Mouse (Mus musculus) forebrain, embryonic 15.5 days (tissue): Measurements from ENCODE around the gene Clec4g. TPM values are rescaled to one million over a fixed set of nuclear protein-coding genes. Genes with fewer than 3 reads are reported as not detected.
A peak's percentile ranks its signal among the peaks of the same experiment; 100 is the strongest.

Experiments used
- ATAC-seq: fragments of 200-750 bp; cut with Nextera tagmentation; replicated peaks from 2 replicates; pipeline ENCODE4 v1.8.0; 2017; ENCODE audit warnings: mild to moderate bottlenecking, moderate TSS enrichment, moderate library complexity
- H3K27ac ChIP-seq: fragments of 300-500 bp; sonication (generic); replicated peaks from 2 replicates; pipeline ENCODE4 v1.5.1; 2015; ENCODE audit warnings: mild to moderate bottlenecking, inconsistent platforms
- H3K27me3 ChIP-seq: fragments of 300-500 bp; sonication (generic); 2 replicates; pipeline ENCODE4 v1.6.1; 2015; ENCODE audit warnings: inconsistent platforms
- H3K36me3 ChIP-seq: fragments of 300-500 bp; sonication (generic); 2 replicates; pipeline ENCODE4 v1.6.1; 2015; ENCODE audit warnings: mild to moderate bottlenecking, inconsistent platforms
- H3K4me1 ChIP-seq: fragments of 300-500 bp; sonication (generic); 2 replicates; pipeline ENCODE4 v1.6.1; 2015; ENCODE audit warnings: inconsistent platforms
- H3K4me2 ChIP-seq: fragments of 300-500 bp; sonication (generic); replicated peaks from 2 replicates; pipeline ENCODE4 v1.6.1; 2015; ENCODE audit warnings: mild to moderate bottlenecking, inconsistent platforms
- H3K4me3 ChIP-seq: fragments of 300-500 bp; sonication (generic); 2 replicates; pipeline ENCODE4 v1.5.1; 2015; ENCODE audit warnings: mild to moderate bottlenecking, inconsistent platforms
- H3K9ac ChIP-seq: fragments of 300-500 bp; sonication (generic); replicated peaks from 2 replicates; pipeline ENCODE4 v1.6.1; 2015; ENCODE audit warnings: mild to moderate bottlenecking, inconsistent platforms
- H3K9me3 ChIP-seq: fragments of 300-500 bp; sonication (generic); 2 replicates; pipeline ENCODE4 v1.6.1; 2016; ENCODE audit warnings: inconsistent platforms
- WGBS: fragments of 180-500 bp; shearing (Covaris S2); methylation state at CpG from one replicate; pipeline ENCODE4 v1.1.7; 2015; ENCODE audit warnings: mixed read lengths; 5-methylcytosine and 5-hydroxymethylcytosine counted together
- polyA plus RNA-seq: library from polyadenylated mRNA; unstranded; fragments of >200 nt; fragmentation: Nextera tagmentation; extraction: Ambion mirVana; gene quantifications from 2 replicates; pipeline ENCODE4 v1.2.1, GENCODE M21; 2015

The Clec4g gene
- polyA plus RNA-seq, 1 experiment from 2014 or later: not detected

DNA sequence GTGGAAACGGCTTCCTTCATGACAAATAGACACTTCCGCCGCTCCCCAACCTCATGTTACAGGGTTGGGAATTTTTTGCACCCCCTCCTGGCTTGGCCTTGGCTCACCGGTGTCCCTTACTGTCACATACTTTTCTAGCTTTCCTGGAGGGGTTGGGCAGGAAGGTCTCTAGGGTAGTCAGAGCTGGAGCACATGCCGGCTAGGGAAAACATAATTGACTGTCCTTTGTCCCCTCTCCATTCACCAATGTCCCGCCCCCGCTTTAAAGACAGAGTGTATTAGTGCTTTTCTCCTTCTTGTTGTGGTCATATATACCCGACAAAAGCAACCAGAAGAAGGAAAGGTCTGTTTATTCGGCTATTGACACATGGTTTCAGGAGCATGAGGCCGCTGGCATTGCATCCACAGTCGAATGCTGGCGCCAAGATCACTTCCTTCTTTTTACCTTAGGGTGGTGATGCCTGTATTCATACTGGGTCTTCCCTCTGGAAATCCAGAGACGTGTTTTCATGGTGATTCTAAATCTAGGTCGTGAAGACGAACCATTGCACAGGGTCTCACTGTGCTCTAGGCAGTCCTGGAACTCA, 43.4 kb downstream of the Clec4g start:
- peak overlapping the region; percentile 86; the same call in 1 of the 2 replicates for H3K27ac ChIP-seq
- peak overlapping the region; percentile 99 for H3K4me3 ChIP-seq
- 1% methylated on average over 15 of the region's 15 CpGs for WGBS
- ATAC-seq: no peak
- peak overlapping the region; percentile 83 for H3K4me2 ChIP-seq
- peak overlapping the region; percentile 97 for H3K9ac ChIP-seq
- no peaks in the 10 kb centered on the region for H3K9me3 ChIP-seq
- no peaks in the 10 kb centered on the region for H3K27me3 ChIP-seq
- peaks cover 33% of the 10 kb centered on the region for H3K4me1 ChIP-seq
- peaks cover 28% of the 10 kb centered on the region for H3K36me3 ChIP-seq

DNA sequence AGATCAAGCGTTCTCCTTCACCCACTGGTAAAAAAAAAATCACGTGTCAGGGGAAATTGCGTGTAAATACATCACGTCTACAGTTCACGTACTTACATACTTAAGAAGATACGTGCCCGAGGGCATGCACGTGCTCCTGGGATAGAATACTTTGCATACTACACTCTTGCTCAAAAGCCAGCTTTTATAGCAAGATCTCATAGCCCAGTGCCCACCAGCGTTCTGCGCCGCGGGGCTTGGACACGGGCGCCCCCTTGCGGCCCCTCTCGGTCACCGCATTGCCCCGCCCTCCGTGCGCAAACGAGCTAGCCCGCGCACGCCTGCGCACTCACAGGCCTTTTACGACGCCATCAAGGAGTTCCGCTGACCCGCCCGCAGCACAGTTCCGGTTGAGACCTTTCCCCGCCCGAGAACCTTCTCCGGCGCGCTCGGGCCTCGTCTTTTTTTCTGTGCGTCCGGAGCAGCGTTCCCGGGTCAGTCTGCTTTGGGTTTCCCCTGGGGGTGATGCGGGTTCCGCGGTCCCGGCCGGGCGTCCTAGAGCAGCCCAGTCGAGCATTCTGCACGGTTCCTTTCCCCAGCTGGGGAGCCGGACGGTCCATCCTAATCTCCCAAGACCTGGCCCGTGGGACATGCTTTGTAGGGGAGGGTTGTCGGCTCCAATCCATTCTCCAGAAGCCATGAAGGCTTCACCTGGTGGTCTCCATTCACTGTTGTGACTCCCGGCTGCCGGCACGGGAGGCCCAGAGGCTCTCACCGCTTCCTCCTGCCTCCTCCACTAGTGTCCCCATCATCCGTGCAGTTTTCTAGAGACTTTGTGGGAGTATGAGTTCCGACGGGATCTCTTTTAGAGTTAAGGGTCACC, 44.1 kb downstream of the Clec4g start, which contains the start of gene Trappc5:
Gene Trappc5 (plus strand): TSS at position 169 of the 862 bp plus-strand sequence.
- H3K36me3 ChIP-seq: peaks cover 26% of the 10 kb centered on the region
- peak within 1 kb of the TSS; percentile 99 for H3K4me3 ChIP-seq
- H3K4me2 ChIP-seq: peak within 1 kb of the TSS; percentile 83
- WGBS: 1% methylated on average over 61 of the region's 61 CpGs
- H3K27ac ChIP-seq: peak within 1 kb of the TSS; percentile 86
- H3K9me3 ChIP-seq: no peaks in the 10 kb centered on the region
- H3K4me1 ChIP-seq: peaks cover 33% of the 10 kb centered on the region
- peak within 1 kb of the TSS; percentile 97 for H3K9ac ChIP-seq
- ATAC-seq: peak; percentile 83
- H3K27me3 ChIP-seq: no peaks in the 10 kb centered on the region

DNA sequence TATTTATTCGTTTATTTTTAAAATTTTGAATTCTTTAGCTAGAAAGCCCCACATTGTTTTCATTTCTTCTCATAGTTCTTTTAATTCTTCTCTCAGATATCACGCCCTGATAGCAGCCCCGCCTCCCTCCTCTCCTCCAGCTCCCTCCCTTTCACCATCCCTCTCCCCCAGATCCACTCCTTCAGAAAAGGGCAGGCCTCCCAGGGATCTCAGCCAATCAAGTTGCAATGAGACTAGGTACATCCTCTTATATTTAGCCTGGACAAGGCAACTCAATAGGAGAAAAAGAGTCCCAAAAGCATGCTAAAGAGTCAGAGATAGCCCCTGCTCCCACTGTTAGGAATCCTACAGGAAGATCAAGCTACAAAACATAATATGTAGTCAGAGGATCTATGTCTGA, 45.8 kb downstream of the Clec4g start:
- WGBS: 64% methylated on average over 3 of the region's 3 CpGs
- no peak overlapping the region for H3K27ac ChIP-seq
- H3K4me1 ChIP-seq: peaks cover 27% of the 10 kb centered on the region
- no peak overlapping the region for H3K4me3 ChIP-seq
- H3K4me2 ChIP-seq: no peak overlapping the region
- no peaks in the 10 kb centered on the region for H3K27me3 ChIP-seq
- H3K36me3 ChIP-seq: peaks cover 11% of the 10 kb centered on the region
- no peaks in the 10 kb centered on the region for H3K9me3 ChIP-seq
- H3K9ac ChIP-seq: no peak overlapping the region
- ATAC-seq: no peak

DNA sequence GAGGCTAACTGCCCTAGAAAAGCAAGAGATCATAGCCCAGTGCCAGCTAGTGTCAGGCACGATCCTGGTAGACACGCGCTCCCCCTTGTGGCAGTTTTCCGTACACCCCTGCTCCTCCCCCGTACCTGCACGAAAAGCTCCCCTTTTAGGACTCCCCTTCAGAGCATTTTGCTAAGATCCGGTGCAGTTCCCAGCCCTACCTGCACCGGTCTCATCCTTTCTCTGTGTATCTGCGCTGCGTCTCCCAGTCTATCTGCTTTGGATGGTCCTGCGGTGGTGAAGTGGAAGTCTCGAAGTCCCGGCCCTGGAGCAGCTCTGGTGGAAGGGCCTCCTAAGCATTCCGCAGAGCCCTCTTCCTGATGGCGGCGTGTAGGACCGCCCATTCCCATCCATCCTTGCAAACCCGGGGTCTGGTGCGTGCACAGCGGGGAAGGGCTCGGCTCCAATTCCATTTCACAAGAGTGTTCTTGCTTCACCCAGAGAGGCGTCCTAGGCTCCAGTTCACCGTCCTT, 48.4 kb downstream of the Clec4g start, which contains the start of gene Fcor:
Gene Fcor (minus strand): TSS at position 383 of the 512 bp plus-strand sequence.
- WGBS: under 1% methylated on average over 23 of the region's 23 CpGs
- no peaks in the 10 kb centered on the region for H3K27me3 ChIP-seq
- peak within 1 kb of the TSS; percentile 54 for H3K9ac ChIP-seq
- H3K4me2 ChIP-seq: peak within 1 kb of the TSS; percentile 62
- H3K27ac ChIP-seq: peak within 1 kb of the TSS; percentile 81
- H3K4me1 ChIP-seq: peaks cover 13% of the 10 kb centered on the region
- no peaks in the 10 kb centered on the region for H3K9me3 ChIP-seq
- peak within 1 kb of the TSS; percentile 56 for H3K4me3 ChIP-seq
- ATAC-seq: peak; percentile 90
- H3K36me3 ChIP-seq: no peaks in the 10 kb centered on the region

DNA sequence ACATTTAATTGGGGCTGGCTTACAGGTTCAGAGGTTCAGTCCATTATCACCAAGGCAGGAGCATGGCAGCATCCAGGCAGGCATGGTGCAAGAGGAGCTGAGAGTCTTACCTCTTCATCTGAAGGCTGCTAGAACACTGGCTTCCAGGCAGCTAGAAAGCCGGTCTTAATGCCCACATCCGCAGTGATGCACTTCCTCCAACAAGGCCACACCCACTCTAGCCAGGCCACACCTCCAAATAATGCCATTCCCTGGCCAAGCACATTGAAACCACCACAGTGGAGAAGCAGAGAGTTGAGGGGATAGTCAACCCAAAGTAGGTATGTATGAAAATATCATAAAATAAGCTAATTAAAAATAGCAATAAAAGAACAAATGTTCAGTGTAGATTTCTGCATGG, 50.1 kb downstream of the Clec4g start:
- H3K9ac ChIP-seq: no peak overlapping the region
- H3K4me1 ChIP-seq: peaks cover 6% of the 10 kb centered on the region; the same call in 1 of the 2 replicates
- no peak overlapping the region for H3K27ac ChIP-seq
- no peak overlapping the region for H3K4me2 ChIP-seq
- H3K4me3 ChIP-seq: no peak overlapping the region
- no peaks in the 10 kb centered on the region for H3K9me3 ChIP-seq
- H3K36me3 ChIP-seq: no peaks in the 10 kb centered on the region
- H3K27me3 ChIP-seq: no peaks in the 10 kb centered on the region
- WGBS: 81% methylated on average over 2 of the region's 2 CpGs
- ATAC-seq: no peak

DNA sequence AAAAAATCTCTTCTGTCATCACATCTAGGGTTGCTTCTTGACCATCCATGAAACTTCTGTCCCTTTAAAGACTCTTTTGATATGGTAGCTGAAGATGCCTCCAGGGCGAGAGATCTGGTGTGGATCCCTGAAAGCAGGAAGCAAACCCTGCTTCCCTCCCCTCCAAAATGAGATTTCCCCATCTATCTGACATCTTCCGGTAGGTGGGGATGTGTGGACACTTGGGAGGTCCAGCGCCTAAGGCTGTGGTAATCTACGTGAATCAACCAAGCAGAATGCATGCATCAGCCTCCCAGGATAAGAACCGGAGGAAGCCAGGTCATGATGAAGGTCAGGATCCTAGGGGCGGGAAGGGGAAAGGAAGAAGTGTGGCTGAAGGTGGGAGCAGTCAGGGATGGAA, 54.9 kb downstream of the Clec4g start, which contains the start of gene Mcemp1:
Gene Mcemp1 (plus strand): TSS at position 248 of the 400 bp plus-strand sequence.
- ATAC-seq: no peak
- no peaks in the 10 kb centered on the region for H3K4me1 ChIP-seq
- no peak within 1 kb of the TSS for H3K9ac ChIP-seq
- no peak within 1 kb of the TSS for H3K4me3 ChIP-seq
- no peaks in the 10 kb centered on the region for H3K27me3 ChIP-seq
- H3K27ac ChIP-seq: no peak within 1 kb of the TSS
- WGBS: 85% methylated on average over 6 of the region's 6 CpGs
- no peaks in the 10 kb centered on the region for H3K36me3 ChIP-seq
- H3K9me3 ChIP-seq: no peaks in the 10 kb centered on the region
- H3K4me2 ChIP-seq: no peak within 1 kb of the TSS

DNA sequence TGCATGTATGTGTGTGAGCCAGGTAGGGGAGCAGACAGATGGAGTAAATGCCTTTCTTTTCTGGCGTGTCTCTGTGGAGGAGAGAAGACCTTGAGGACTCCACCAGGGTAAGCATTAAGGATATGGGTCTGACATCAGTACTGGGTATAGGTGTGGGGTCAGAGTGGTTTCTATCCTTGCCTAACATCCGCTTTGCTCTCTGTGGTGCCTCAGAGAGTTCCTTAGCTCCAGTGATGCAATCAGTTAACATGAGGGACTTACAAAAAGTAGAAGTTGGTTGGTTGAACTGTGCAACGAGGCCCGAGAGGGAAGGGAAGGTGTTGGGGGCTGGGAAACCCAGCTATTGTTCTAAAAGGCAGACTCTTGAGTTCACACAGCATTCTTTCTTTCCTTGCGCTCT, 56.0 kb downstream of the Clec4g start:
- Histone ChIP-seq H3K27ac (no peak overlapping the region), H3K9me3 (no peaks in the 10 kb centered on the region), H3K4me3 (no peak overlapping the region), H3K4me2 (no peak overlapping the region), H3K27me3 (no peaks in the 10 kb centered on the region), H3K36me3 (no peaks in the 10 kb centered on the region), H3K9ac (no peak overlapping the region), H3K4me1 (no peaks in the 10 kb centered on the region)
- WGBS: 63% methylated on average over 4 of the region's 5 CpGs
- ATAC-seq: no peak

DNA sequence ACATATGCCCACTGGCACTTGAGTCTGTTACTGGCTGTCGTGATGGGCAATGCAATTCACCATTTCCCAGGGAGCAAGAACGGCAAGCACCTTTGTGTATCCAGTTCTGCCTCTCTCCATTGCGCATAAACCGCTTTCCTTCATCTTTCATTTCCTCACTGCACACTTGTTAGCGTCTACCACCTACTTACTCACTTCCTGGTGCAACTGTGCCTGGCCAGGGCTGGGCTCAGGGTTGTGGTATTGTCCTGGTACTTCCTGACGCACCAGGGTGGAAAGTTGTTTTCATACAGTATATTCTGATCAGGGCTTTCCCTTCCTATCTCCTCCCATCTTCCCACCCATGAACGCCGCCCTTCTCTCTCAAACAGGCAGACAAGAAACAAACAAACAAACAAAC, 59.6 kb downstream of the Clec4g start:
- H3K27ac ChIP-seq: no peak overlapping the region
- H3K9ac ChIP-seq: no peak overlapping the region
- ATAC-seq: no peak
- 0 out of 2 replicates have a peak, but pooled peaks cover 5% of the 10 kb centered on the region for H3K4me1 ChIP-seq
- H3K9me3 ChIP-seq: no peaks in the 10 kb centered on the region
- H3K4me3 ChIP-seq: no peak overlapping the region
- H3K36me3 ChIP-seq: no peaks in the 10 kb centered on the region
- H3K4me2 ChIP-seq: no peak overlapping the region
- WGBS: 82% methylated on average over 8 of the region's 8 CpGs
- no peaks in the 10 kb centered on the region for H3K27me3 ChIP-seq

Other genes starting within 250 kb of the Clec4g start
- gene Tex45, start 249.8 kb downstream of the Clec4g start, polyA plus RNA-seq: 0.11 and 0.25 TPM in 2 replicates
- gene Zfp358, start 227.5 kb downstream of the Clec4g start, polyA plus RNA-seq: 74.3 and 79.6 TPM in 2 replicates
- 88.9 and 95.4 TPM in 2 replicates for gene Mcoln1, start 220.2 kb downstream of the Clec4g start, polyA plus RNA-seq
- 28.0 and 28.1 TPM in 2 replicates for gene Pnpla6, start 205.3 kb downstream of the Clec4g start, polyA plus RNA-seq
- gene C330021F23Rik, start 152.7 kb downstream of the Clec4g start, polyA plus RNA-seq: 0.64 and 0.89 TPM in 2 replicates
- 33.4 and 34.8 TPM in 2 replicates for gene Camsap3, start 133.4 kb downstream of the Clec4g start, polyA plus RNA-seq
- gene Xab2, start 99.3 kb downstream of the Clec4g start, polyA plus RNA-seq: 65.6 and 68.6 TPM in 2 replicates
- 107 and 112 TPM in 2 replicates for gene Pet100, start 99.1 kb downstream of the Clec4g start, polyA plus RNA-seq
- 0.14 and 0.50 TPM in 2 replicates for gene Pcp2, start 95.1 kb downstream of the Clec4g start, polyA plus RNA-seq
- 50.7 and 61.9 TPM in 2 replicates for gene Stxbp2, start 89.7 kb downstream of the Clec4g start, polyA plus RNA-seq
- 0.42 TPM in 1 of 2 replicates, not detected in the other for gene Retn, start 64.9 kb downstream of the Clec4g start, polyA plus RNA-seq
- 0.20 and 0.22 TPM in 2 replicates for gene Mcemp1, start 54.9 kb downstream of the Clec4g start, polyA plus RNA-seq
- gene Fcor, start 48.3 kb downstream of the Clec4g start, polyA plus RNA-seq: 9.1 and 17.3 TPM in 2 replicates
- gene Trappc5, start 44.4 kb downstream of the Clec4g start, polyA plus RNA-seq: 59.4 and 60.7 TPM in 2 replicates
- gene Fcer2a, start 26.5 kb downstream of the Clec4g start, polyA plus RNA-seq: 0.37 and 0.47 TPM in 2 replicates
- gene Cd209a, start 28.3 kb upstream of the Clec4g start, polyA plus RNA-seq: not detected in 2 replicates
- gene Cd209e, start 133.7 kb upstream of the Clec4g start, polyA plus RNA-seq: not detected in 2 replicates
- gene Cd209d, start 157.9 kb upstream of the Clec4g start, polyA plus RNA-seq: not detected in 2 replicates
- not detected in 2 replicates for gene Cd209b, start 206.2 kb upstream of the Clec4g start, polyA plus RNA-seq
- gene Cd209c, start 234.1 kb upstream of the Clec4g start, polyA plus RNA-seq: 0.55 and 0.69 TPM in 2 replicates